Mouse (Mus musculus): ENCODE measurements around the gene Heatr3.

GRCm38 (mm10) chr8:88185716-88186115 lies 48.1 kb downstream of the Heatr3 start:
- TF ChIP-seq POLR2A (IDR thresholded peaks at IDR 0.05; ENCODE audit: insufficient read depth, low read depth, low read length) (no peak), CTCF (IDR thresholded peaks at IDR 0.05) (no peak)

Measured in heart, adult 2 months (tissue).